In the genomic region with DNA sequence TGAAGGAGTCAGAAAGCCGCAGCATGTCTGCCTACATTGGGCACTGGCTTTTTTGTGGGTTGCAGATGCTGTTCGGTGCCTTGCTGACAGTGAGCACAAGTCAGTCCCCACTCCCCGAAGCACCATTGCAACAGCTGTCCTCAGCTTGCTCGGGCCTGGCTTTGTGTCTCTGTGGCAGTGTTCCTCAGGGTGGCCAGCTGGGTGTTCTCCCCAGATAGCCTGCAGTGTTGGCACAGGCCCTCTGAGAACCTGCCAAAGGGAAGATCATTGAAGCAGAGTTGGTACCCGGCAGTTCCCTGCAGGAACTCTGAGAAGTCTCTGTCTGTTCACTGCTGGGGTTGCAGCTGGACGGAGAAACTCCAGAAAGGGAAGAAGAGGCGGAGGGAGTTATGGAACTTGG, we compare ENCODE assay signal across 10 mouse cellular contexts. TPM values are rescaled to one million over a fixed set of nuclear protein-coding genes. Genes with fewer than 3 reads are reported as not detected.
A peak's percentile ranks its signal among the peaks of the same experiment; 100 is the strongest.
DNase-seq lines count a peak whose midpoint lies in the region; ATAC-seq and TF ChIP-seq lines count a peak whose summit lies in the region.
"Had no signal": no experiment of that assay in that cellular context is flagged by ENCODE, and none has a peak within 500 bp of the region (broad histone marks: within the 10 kb centered on the region; RNA-seq: fewer than 3 reads in every experiment).

No protein-coding gene starts in this region.

- TF ChIP-seq CTCF in lung, adult 2 months (IDR thresholded peaks at IDR 0.05; ENCODE audit: insufficient read depth, low read length): no peak

- intact Hi-C loops in heart, postnatal 36 days (cut with DNase I): no loop called here

- TF ChIP-seq POLR2A in lung, adult 2 months (IDR thresholded peaks at IDR 0.05; ENCODE audit: borderline replicate concordance, extremely low read depth, low read depth, low read length): no peak

- no peaks in the 10 kb centered on the region for H3K36me3 ChIP-seq in intestine, embryonic 15.5 days
- H3K36me3 ChIP-seq: embryonic facial prominence, embryonic 12.5 days; liver, embryonic 15.5 days had no signal

- no peaks in the 10 kb centered on the region for H3K27me3 ChIP-seq in intestine, embryonic 15.5 days (replicated peaks)
- H3K27me3 ChIP-seq: embryonic facial prominence, embryonic 12.5 days; liver, embryonic 15.5 days had no signal

- no peaks in the 10 kb centered on the region for H3K4me1 ChIP-seq in lung, adult 2 months (ENCODE audit: control insufficient read depth, insufficient read depth, low read length)
- H3K4me1 ChIP-seq in intestine, embryonic 15.5 days (replicated peaks): no peaks in the 10 kb centered on the region
- H3K4me1 ChIP-seq: liver, embryonic 15.5 days had no signal

- no peak overlapping the region for H3K4me3 ChIP-seq in lung, adult 2 months (replicated peaks; ENCODE audit: extremely low read depth, low read depth, low read length)
- no peak overlapping the region for H3K4me3 ChIP-seq in intestine, embryonic 15.5 days (replicated peaks)
- H3K4me3 ChIP-seq: embryonic facial prominence, embryonic 12.5 days; liver, embryonic 15.5 days had no signal

- no peak for ATAC-seq in intestine, embryonic 15.5 days

- WGBS in lung, adult 2 months: 71% methylated on average over 7 of the region's 7 CpGs
- 74% methylated on average over 7 of the region's 7 CpGs for WGBS in intestine, embryonic 15.5 days

- H3K4me2 ChIP-seq in intestine, embryonic 15.5 days (replicated peaks): no peak overlapping the region
- H3K4me2 ChIP-seq: embryonic facial prominence, embryonic 12.5 days; liver, embryonic 15.5 days had no signal

- peak; percentile 18 to 20 for DNase-seq in cerebellum, adult 18-20 months
- DNase-seq in cerebellum, adult 11 months: no peak
- peak; percentile 30 for DNase-seq in Muller cell, postnatal 12 days (ENCODE audit: inconsistent ontology term)
- peak; percentile 7 to 18 for DNase-seq in heart, postnatal 36 days
- peak; percentile 3 for DNase-seq in lung, adult 2 months
- DNase-seq in natural killer cell, adult 2 months (ENCODE audit: low spot score in 2 of 2): no peak
- no peak for DNase-seq in adrenal gland, adult 18-20 months (ENCODE audit: low spot score in 2 of 2)

- no peak overlapping the region for H3K9ac ChIP-seq in intestine, embryonic 15.5 days
- H3K9ac ChIP-seq: embryonic facial prominence, embryonic 12.5 days; liver, embryonic 15.5 days had no signal

- H3K27ac ChIP-seq in intestine, embryonic 15.5 days: no peak overlapping the region
- H3K27ac ChIP-seq: embryonic facial prominence, embryonic 12.5 days; liver, embryonic 15.5 days had no signal

- H3K9me3 ChIP-seq in intestine, embryonic 15.5 days: no peaks in the 10 kb centered on the region
- H3K9me3 ChIP-seq: embryonic facial prominence, embryonic 12.5 days; liver, embryonic 15.5 days had no signal

RNA-seq across cellular contexts. Expression of gene Nxpe4, which starts 22.5 kb away (rescaled TPM):
- 1 to 10 TPM; 7.2 to 8.4 TPM for total RNA-seq in heart, postnatal 36 days (2021)
- 3.2 and 5.1 TPM in 2 replicates for polyA plus RNA-seq in lung, adult 2 months (2012; rRNA removed)
- 4.7 and 4.8 TPM in 2 replicates for polyA plus RNA-seq in intestine, embryonic 15.5 days (2015; fragmentation: Nextera tagmentation; extraction: Ambion mirVana)
- 1 to 10 TPM; 1.7 to 2.6 TPM for total RNA-seq in adrenal gland, adult 18-20 months (2021)

Comparison
In these comparisons a context has a peak if more than half of its experiments do, and no peak if none do; other contexts are left out.
1. DNase-seq: peak in cerebellum, adult 18-20 months (2 of 2), Muller cell, postnatal 12 days (single experiment), heart, postnatal 36 days (2 of 2) and lung, adult 2 months (single experiment); none in cerebellum, adult 11 months (single experiment), natural killer cell, adult 2 months (0 of 2) and adrenal gland, adult 18-20 months (0 of 2).